Mouse (Mus musculus): Measurements from ENCODE around the gene Adamts20. TPM values are rescaled to one million over a fixed set of nuclear protein-coding genes. Genes with fewer than 3 reads are reported as not detected.

Adamts20 gene
- polyA plus RNA-seq, 1 experiment from 2014 or later = 5.4 TPM

DNA sequence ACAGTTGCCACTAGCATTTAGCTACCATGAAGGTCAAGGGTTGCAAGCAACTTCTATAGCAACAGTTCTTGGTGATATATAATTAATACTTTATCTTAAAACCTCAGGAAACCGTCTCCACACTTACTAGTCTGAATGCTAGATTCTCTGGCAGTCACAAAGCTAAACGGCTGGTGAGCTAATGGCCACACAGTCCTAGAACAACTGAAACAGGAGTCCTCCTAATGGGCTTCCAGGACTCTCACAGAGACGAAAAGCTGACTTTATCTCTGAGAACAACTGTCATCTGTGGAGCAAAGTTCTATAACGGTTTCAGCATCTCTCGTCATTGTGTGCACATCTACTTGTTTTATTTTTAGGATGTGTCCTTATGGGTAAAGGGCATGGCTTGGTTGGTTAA is 15.0 kb upstream of the Adamts20 start:
- Histone ChIP-seq H3K27me3 (ENCODE audit: control insufficient read depth, insufficient read depth, low read length) (no peaks in the 10 kb centered on the region), H3K4me2 (replicated peaks; ENCODE audit: low read depth, low read length) (no peak overlapping the region), H3K36me3 (ENCODE audit: control insufficient read depth, insufficient read depth, low read length) (no peaks in the 10 kb centered on the region), H3K4me1 (ENCODE audit: control insufficient read depth, insufficient read depth, low read length) (no peaks in the 10 kb centered on the region), H3K9me3 (ENCODE audit: control insufficient read depth, low read depth, low read length) (no peaks in the 10 kb centered on the region), H3K27ac (ENCODE audit: low read length) (no peak overlapping the region), H3K4me3 (ENCODE audit: low read depth, low read length) (no peak overlapping the region), H3K9ac (replicated peaks; ENCODE audit: low read depth, low read length) (no peak overlapping the region)
- 76% methylated on average over 5 of the region's 5 CpGs for WGBS
- ATAC-seq (ENCODE audit: insufficient number of reproducible peaks, insufficient read depth, low FRiP score, low read depth) = no peak

GRCm38 (mm10) chr15:94479513-94480136 is 14.4 kb upstream of the Adamts20 start:
- H3K4me2 ChIP-seq (replicated peaks; ENCODE audit: low read depth, low read length) = no peak overlapping the region
- H3K27me3 ChIP-seq (ENCODE audit: control insufficient read depth, insufficient read depth, low read length) = no peaks in the 10 kb centered on the region
- no peak overlapping the region for H3K9ac ChIP-seq (replicated peaks; ENCODE audit: low read depth, low read length)
- H3K27ac ChIP-seq (ENCODE audit: low read length) = no peak overlapping the region
- no peak for ATAC-seq (ENCODE audit: insufficient number of reproducible peaks, insufficient read depth, low FRiP score, low read depth)
- no peak overlapping the region for H3K4me3 ChIP-seq (ENCODE audit: low read depth, low read length)
- no peaks in the 10 kb centered on the region for H3K36me3 ChIP-seq (ENCODE audit: control insufficient read depth, insufficient read depth, low read length)
- no peaks in the 10 kb centered on the region for H3K9me3 ChIP-seq (ENCODE audit: control insufficient read depth, low read depth, low read length)
- H3K4me1 ChIP-seq (ENCODE audit: control insufficient read depth, insufficient read depth, low read length) = no peaks in the 10 kb centered on the region
- 85% methylated on average over 3 of the region's 3 CpGs for WGBS

DNA sequence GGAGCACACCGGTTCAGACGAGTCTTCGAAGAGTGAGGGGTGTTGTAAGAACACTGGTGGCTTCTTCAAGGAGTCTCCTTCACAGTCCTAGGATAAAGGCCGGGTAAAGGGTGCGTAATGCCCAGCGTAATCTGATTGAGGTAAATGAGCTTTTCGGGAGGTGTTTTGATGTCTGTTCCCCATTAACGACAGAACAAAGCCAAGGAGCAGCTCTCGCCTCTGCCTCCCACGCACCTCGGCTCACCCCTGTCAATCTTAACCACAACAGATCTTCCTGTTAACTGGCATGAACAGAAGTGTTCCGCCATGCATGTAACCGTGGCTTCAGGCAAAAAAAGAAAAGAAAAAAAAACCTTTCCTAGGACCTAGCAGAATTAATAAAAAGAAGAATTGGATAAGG is 13.5 kb upstream of the Adamts20 start:
- H3K4me2 ChIP-seq (replicated peaks; ENCODE audit: low read depth, low read length) = no peak overlapping the region

DNA sequence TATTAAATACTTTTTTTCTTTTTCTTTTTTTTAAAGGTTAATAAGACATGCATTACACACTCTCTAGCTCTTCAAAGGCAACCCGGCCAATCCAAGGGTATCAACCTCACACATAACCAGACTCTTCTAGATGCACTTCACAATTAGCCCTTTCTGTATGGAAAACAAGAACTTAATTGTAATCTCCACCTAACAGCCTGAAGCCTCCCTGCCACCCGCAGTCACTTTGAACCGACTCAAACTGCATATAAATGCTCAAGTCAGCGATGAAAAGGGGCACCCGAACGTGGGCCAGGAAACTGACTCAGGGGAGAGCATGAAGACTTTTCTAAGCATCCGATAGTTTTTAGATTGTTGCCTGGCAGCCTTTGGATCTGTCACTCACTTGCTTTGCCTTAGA is 12.1 kb upstream of the Adamts20 start:
- ATAC-seq (ENCODE audit: insufficient number of reproducible peaks, insufficient read depth, low FRiP score, low read depth) = no peak
- H3K9me3 ChIP-seq (ENCODE audit: control insufficient read depth, low read depth, low read length) = no peaks in the 10 kb centered on the region
- no peak overlapping the region for H3K9ac ChIP-seq (replicated peaks; ENCODE audit: low read depth, low read length)
- H3K4me3 ChIP-seq (ENCODE audit: low read depth, low read length) = no peak overlapping the region
- 74% methylated on average over 7 of the region's 7 CpGs for WGBS
- no peak overlapping the region for H3K4me2 ChIP-seq (replicated peaks; ENCODE audit: low read depth, low read length)
- H3K27me3 ChIP-seq (ENCODE audit: control insufficient read depth, insufficient read depth, low read length) = no peaks in the 10 kb centered on the region
- H3K4me1 ChIP-seq (ENCODE audit: control insufficient read depth, insufficient read depth, low read length) = no peaks in the 10 kb centered on the region
- H3K36me3 ChIP-seq (ENCODE audit: control insufficient read depth, insufficient read depth, low read length) = no peaks in the 10 kb centered on the region
- H3K27ac ChIP-seq (ENCODE audit: low read length) = no peak overlapping the region

More for the DNA sequence above, 13.5 kb upstream of the Adamts20 start:
- WGBS = 48% methylated on average over 13 of the region's 13 CpGs
- Histone ChIP-seq H3K27ac (ENCODE audit: low read length) (no peak overlapping the region), H3K4me3 (ENCODE audit: low read depth, low read length) (no peak overlapping the region), H3K4me1 (ENCODE audit: control insufficient read depth, insufficient read depth, low read length) (no peaks in the 10 kb centered on the region), H3K9me3 (ENCODE audit: control insufficient read depth, low read depth, low read length) (no peaks in the 10 kb centered on the region), H3K27me3 (ENCODE audit: control insufficient read depth, insufficient read depth, low read length) (no peaks in the 10 kb centered on the region), H3K9ac (replicated peaks; ENCODE audit: low read depth, low read length) (no peak overlapping the region), H3K36me3 (ENCODE audit: control insufficient read depth, insufficient read depth, low read length) (no peaks in the 10 kb centered on the region)
- no peak for ATAC-seq (ENCODE audit: insufficient number of reproducible peaks, insufficient read depth, low FRiP score, low read depth)

- Histone ChIP-seq H3K36me3 (ENCODE audit: control insufficient read depth, insufficient read depth, low read length) (no peaks in the 10 kb centered on the region), H3K9ac (replicated peaks; ENCODE audit: low read depth, low read length) (no peak overlapping the region), H3K9me3 (ENCODE audit: control insufficient read depth, low read depth, low read length) (no peaks in the 10 kb centered on the region), H3K4me2 (replicated peaks; ENCODE audit: low read depth, low read length) (no peak overlapping the region), H3K4me3 (ENCODE audit: low read depth, low read length) (no peak overlapping the region), H3K27me3 (ENCODE audit: control insufficient read depth, insufficient read depth, low read length) (no peaks in the 10 kb centered on the region), H3K27ac (ENCODE audit: low read length) (no peak overlapping the region), H3K4me1 (ENCODE audit: control insufficient read depth, insufficient read depth, low read length) (no peaks in the 10 kb centered on the region)
- 81% methylated on average over 5 of the region's 5 CpGs for WGBS
- ATAC-seq (ENCODE audit: insufficient number of reproducible peaks, insufficient read depth, low FRiP score, low read depth) = no peak
Observed at GRCm38 (mm10) chr15:94475975-94476374, 10.8 kb upstream of the Adamts20 start.

- WGBS = 60% methylated on average over 5 of the region's 5 CpGs
Observed at GRCm38 (mm10) chr15:94470361-94470760, 5.1 kb upstream of the Adamts20 start.

GRCm38 (mm10) chr15:94464881-94465280 is 337 bp downstream of the Adamts20 start:
- Histone ChIP-seq H3K9ac (replicated peaks; ENCODE audit: low read depth, low read length) (no peak overlapping the region), H3K4me3 (ENCODE audit: low read depth, low read length) (no peak overlapping the region), H3K36me3 (ENCODE audit: control insufficient read depth, insufficient read depth, low read length) (no peaks in the 10 kb centered on the region), H3K27ac (ENCODE audit: low read length) (no peak overlapping the region), H3K4me2 (replicated peaks; ENCODE audit: low read depth, low read length) (no peak overlapping the region), H3K9me3 (ENCODE audit: control insufficient read depth, low read depth, low read length) (no peaks in the 10 kb centered on the region), H3K27me3 (ENCODE audit: control insufficient read depth, insufficient read depth, low read length) (no peaks in the 10 kb centered on the region), H3K4me1 (ENCODE audit: control insufficient read depth, insufficient read depth, low read length) (no peaks in the 10 kb centered on the region)
- WGBS = 79% methylated on average over 14 of the region's 14 CpGs
- ATAC-seq (ENCODE audit: insufficient number of reproducible peaks, insufficient read depth, low FRiP score, low read depth) = no peak

More at GRCm38 (mm10) chr15:94470361-94470760, 5.1 kb upstream of the Adamts20 start:
- no peaks in the 10 kb centered on the region for H3K27me3 ChIP-seq (ENCODE audit: control insufficient read depth, insufficient read depth, low read length)
- H3K27ac ChIP-seq (ENCODE audit: low read length) = no peak overlapping the region
- ATAC-seq (ENCODE audit: insufficient number of reproducible peaks, insufficient read depth, low FRiP score, low read depth) = no peak
- no peak overlapping the region for H3K9ac ChIP-seq (replicated peaks; ENCODE audit: low read depth, low read length)
- H3K4me1 ChIP-seq (ENCODE audit: control insufficient read depth, insufficient read depth, low read length) = no peaks in the 10 kb centered on the region
- H3K4me2 ChIP-seq (replicated peaks; ENCODE audit: low read depth, low read length) = no peak overlapping the region
- H3K4me3 ChIP-seq (ENCODE audit: low read depth, low read length) = no peak overlapping the region
- no peaks in the 10 kb centered on the region for H3K36me3 ChIP-seq (ENCODE audit: control insufficient read depth, insufficient read depth, low read length)
- H3K9me3 ChIP-seq (ENCODE audit: control insufficient read depth, low read depth, low read length) = no peaks in the 10 kb centered on the region

GRCm38 (mm10) chr15:94463251-94463650 is 2.0 kb downstream of the Adamts20 start:
- Histone ChIP-seq H3K4me3 (ENCODE audit: low read depth, low read length) (no peak overlapping the region), H3K9ac (replicated peaks; ENCODE audit: low read depth, low read length) (no peak overlapping the region), H3K4me2 (replicated peaks; ENCODE audit: low read depth, low read length) (no peak overlapping the region), H3K27me3 (ENCODE audit: control insufficient read depth, insufficient read depth, low read length) (no peaks in the 10 kb centered on the region), H3K9me3 (ENCODE audit: control insufficient read depth, low read depth, low read length) (no peaks in the 10 kb centered on the region), H3K27ac (ENCODE audit: low read length) (no peak overlapping the region), H3K36me3 (ENCODE audit: control insufficient read depth, insufficient read depth, low read length) (no peaks in the 10 kb centered on the region), H3K4me1 (ENCODE audit: control insufficient read depth, insufficient read depth, low read length) (no peaks in the 10 kb centered on the region)
- WGBS = 78% methylated on average over 3 of the region's 3 CpGs
- no peak for ATAC-seq (ENCODE audit: insufficient number of reproducible peaks, insufficient read depth, low FRiP score, low read depth)

GRCm38 (mm10) chr15:94462206-94462605 is 3.0 kb downstream of the Adamts20 start:
- H3K36me3 ChIP-seq (ENCODE audit: control insufficient read depth, insufficient read depth, low read length) = no peaks in the 10 kb centered on the region
- no peaks in the 10 kb centered on the region for H3K4me1 ChIP-seq (ENCODE audit: control insufficient read depth, insufficient read depth, low read length)
- no peak overlapping the region for H3K27ac ChIP-seq (ENCODE audit: low read length)
- ATAC-seq (ENCODE audit: insufficient number of reproducible peaks, insufficient read depth, low FRiP score, low read depth) = no peak
- no peaks in the 10 kb centered on the region for H3K9me3 ChIP-seq (ENCODE audit: control insufficient read depth, low read depth, low read length)
- no peaks in the 10 kb centered on the region for H3K27me3 ChIP-seq (ENCODE audit: control insufficient read depth, insufficient read depth, low read length)
- no peak overlapping the region for H3K9ac ChIP-seq (replicated peaks; ENCODE audit: low read depth, low read length)
- 37% methylated on average over 3 of the region's 3 CpGs for WGBS
- H3K4me3 ChIP-seq (ENCODE audit: low read depth, low read length) = no peak overlapping the region
- H3K4me2 ChIP-seq (replicated peaks; ENCODE audit: low read depth, low read length) = no peak overlapping the region
